Mouse (Mus musculus) fat pad, adult 2 months (tissue): ENCODE data around the gene Ccdc12.

Experiments
- DNase-seq: peaks from one replicate; pipeline ENCODE4 v3.0.0-alpha.2; 2011; ENCODE audit warnings: low read depth, low spot score; ENCODE audit errors: extremely low read depth

The Ccdc12 gene

DNA sequence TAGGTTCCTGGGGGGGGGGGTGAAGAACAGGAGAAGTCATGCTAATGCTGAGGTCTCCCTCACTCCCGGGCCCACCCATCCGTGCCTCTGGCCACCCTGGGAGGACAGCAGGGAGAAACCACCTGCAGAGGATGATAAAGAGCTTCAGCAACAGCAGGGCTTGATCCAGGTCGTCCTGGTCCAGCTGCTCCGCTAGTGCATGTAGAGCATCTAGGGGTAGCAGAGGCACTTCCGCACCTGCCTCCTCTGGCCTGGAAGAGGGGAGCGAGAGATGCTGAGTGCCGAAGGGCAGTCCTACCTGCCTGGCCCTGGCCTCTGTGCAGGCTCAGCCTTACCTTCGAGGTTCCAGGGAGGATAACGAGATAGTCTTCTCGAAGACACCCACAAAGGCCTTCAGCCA is 12.0 kb upstream of the Ccdc12 start:
- DNase-seq = no peak

DNA sequence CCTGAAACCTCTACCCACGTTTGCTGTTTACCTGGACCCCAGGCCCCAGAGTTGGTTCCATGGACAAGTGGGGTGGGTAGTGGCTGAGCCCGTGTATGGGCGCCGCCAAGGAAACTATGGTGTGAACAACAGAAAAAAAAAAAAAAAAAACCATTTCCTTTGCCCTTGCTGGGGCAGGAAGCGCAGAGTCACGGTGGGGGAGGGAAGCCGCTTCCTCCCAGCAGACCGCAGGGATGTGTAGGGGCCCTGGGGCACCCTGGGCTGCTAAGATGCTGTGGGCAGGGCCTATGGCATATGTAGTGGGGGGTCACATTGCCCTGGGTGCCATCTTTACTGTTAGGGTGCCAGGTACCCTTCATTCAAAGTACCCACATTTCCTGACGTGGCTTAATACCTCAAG is 11.1 kb upstream of the Ccdc12 start:
- no peak for DNase-seq

DNA sequence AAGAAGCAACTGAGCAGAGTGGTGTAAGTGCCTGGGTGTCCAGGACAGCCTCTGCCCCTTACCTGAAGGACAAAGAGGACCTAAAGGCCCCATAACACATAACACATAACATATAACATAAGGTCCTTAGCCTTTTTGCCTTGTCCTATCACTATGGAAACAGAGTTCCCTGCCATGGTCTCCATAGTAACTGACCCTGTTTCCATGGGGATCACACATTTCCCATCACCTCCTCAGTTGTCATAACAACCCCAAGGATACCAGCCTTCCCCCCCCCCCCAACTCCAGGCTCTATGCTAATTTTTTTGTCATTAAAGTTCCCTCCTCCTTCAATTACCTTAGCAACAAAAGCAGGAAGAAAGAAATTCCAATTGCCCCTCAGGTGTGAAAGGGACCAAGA is 6.5 kb upstream of the Ccdc12 start:
- DNase-seq = no peak

DNA sequence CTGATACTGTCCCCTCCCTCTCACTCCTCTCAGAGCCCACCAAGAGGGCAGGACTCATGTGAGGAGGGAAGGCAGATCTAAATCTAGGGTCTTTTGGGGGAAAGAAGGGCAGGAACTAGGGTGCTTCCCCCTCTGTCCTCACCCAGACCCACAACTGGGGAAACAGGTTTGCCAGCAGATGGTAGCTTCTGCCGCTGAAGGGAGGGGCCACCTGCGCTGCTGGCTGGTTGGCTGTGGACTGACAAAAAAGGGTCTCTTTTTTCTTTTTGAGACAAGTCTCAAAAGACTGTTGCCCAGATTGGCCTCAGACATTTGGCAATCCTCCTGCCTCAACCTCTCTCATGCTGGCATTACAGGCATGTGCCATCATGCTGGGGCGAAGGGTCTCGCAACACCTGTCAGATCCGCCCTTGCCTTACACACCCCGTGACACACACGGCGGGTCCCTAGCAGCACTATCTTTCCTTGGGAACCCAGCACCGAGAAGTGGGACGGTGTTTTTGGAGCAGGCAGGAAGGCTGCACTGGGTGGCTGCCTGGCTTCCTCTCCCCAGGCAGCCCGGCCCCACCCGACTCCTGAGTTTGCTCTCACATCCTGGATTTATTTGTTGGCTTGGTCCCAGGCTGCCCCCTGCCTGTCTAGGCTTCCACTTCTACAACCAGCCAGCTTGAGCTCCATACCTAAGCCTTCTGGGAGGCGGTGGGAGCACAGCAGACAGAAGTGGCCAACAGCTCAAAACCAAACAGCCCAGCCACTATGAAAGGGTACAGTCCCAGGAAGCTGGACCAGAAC is 4.2 kb upstream of the Ccdc12 start:
- DNase-seq = no peak

DNA sequence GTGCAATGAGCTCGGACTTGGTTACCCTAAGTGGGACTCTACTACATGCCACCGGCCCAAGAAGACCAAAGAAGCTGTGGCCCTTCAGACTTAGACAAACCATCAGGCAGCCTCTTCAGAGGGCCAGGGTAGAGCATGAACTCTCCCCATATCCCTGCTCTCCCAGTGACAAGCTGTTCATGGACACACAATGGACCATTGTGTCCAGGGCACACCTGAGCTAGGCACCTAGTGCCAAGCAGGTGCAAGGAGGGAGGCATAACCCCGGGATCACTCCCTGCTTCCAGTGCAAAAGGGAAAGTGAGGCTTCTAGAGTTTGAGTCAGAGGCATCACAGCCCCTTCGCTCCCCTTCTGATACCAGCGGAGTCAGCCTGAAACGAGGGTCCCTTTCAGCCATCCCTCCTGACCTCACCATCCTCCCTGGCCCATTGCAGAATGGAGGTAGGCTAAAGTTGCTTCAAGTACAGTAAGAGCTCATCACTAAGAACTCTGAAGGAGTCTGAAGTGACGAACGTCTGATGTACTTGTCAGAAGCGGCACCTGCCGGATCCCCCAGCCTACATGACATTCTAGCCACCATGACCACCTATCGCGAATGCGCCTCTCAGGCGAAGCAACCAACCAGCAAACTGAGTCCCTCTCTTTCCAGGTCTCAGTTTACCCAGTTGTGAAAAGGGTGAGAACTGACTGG is 3.2 kb upstream of the Ccdc12 start:
- no peak for DNase-seq

DNA sequence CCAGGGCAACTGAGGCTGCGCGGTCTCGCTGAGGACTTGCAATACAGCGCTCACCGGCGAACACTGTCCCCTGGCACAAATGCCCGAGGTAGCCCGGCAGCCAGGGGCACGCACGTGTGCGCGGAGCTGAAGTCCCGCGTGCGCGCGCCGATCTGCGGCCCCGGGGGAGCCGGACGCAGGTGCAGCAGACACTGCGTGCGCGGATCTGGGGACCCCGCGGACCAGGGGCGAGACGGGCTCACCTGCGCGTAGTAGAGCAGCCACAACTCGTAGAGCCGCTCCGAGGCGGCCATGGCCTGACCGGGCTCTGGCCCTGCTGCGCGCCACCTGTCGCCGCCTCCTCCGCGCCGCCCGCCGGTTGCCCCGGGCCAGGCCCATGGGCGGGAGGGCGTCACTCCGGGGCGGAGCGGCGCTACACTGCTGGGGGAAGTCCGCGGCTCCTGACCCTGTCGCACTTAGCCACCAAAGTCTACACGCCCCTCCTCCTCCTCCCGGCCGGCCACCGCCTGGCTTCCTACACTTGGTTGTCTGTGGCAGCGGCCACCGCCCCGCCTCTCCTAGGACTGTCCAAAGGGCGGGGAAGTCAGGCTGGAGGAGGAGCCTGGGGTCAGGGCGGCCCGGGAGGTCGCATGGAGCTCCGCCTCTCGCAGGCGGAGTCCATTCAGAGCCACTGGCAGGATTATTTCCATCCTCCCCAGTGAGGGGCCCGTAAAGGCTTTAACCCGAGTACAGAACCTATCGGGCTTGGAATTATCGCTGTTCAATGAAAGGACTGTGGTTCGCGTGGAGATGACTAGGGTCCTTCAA is 2.4 kb upstream of the Ccdc12 start, which contains the start of gene Nbeal2:
TSS of gene Nbeal2 (minus strand) at position 507 of the 807 bp plus-strand sequence.
- DNase-seq = no peak

DNA sequence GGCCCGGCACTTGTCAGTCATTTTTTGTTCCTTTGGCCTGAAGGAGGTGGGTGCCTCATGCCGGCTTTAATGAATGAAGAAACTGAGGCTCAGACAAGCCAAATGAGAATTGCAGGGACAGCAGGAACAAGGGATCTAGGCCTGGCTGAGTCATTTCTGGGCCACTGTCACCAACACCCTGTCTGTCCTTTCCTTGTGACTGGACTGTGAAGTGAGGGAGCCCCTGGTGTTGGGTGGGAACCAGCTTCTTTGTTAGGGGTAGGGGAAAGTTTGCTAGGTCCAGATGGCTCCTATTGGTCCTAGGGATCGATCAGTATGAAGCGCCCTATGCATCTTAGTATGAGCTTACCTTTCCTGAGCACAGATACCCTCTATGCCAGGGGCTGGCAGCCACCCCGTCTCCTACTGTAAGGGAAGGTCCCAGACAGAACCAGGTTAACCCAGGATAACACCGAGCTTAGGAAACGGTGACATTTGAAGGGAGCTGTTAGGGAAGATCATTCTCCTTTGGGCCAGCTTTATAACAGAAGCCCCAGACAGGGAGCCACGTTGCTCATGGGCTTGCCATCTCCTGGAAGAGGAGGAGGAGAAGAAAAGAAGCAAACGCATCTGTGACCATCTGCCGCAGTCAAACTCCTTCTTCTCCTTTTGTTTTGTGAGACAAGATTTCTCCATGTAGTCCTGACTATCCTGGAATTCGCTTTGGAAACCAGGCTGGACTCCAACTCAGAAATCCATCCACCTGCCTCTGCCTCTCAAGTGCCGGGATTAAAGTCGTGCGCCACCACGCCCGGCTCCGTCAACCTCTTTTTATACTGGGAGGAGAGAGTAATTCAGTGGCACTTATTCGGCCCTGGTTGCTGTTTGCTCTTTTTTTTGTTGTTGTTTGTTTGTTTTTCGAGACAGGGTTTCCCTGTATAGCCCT is 1.3 kb upstream of the Ccdc12 start:
- no peak for DNase-seq

DNA sequence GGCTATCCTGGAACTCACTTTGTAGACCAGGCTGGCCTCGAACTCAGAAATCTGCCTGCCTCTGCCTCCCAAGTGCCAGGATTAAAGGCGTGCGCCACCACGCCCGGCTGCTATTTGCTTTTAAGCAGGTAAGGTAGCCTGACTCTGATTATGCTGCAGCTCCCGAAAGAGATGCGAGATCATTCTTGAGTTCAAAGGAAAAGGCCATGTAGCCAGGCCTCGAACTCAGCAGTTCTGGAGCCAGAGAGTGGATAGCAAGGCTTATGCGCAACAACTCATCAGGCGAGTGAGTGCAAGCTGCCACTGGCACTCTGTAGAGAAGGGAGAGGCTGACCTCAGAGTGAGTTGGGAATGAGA is 674 bp upstream of the Ccdc12 start:
- DNase-seq = no peak

DNA sequence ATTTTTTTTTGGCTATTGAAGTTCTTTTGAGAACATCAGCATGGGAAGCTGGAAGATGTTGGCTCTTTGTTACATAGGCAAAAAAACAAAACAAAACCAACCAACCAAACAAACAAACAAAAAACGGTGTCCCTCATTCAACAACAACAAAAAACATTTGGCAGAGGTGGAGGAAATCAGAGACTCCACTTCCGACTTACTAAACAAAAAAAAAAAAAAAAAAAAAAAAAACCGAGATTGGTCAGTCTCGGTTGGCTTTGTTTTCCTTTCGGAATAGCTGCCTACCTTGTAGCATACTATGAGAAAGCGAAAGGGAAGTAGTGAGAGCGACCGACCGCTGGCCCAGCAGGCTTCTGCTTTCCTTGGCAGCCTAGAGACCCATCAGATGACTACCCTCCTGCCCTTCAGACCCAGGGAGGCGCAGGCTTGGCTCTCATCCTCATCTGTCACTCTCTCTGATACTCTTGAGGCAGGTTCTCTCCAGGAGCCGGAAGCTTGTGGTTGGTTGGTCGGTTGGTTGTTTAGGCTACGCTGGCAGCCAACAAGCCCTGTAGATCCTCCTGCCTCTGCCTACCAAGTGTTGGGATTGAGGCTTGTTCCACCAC is 1.3 kb downstream of the Ccdc12 start:
- DNase-seq = no peak

DNA sequence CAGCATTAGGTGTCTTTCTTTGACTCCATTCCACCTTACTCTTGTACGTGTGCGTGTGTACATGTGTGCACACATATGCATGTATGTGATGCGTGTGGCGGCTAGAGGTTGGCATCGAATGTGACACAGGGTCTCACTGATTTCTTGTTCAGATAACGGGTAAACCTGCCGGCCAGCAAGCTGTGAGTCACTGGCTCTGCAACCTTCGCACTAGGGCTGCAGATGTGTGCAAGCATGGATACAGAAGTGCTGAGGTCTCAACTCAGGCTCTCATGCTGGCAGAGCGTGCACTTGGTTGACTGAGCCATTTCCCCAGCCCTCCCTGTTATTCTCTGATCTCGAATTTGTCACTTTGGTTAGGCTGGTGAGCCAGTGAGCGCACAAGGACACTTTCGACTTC is 3.2 kb downstream of the Ccdc12 start:
- DNase-seq = no peak

DNA sequence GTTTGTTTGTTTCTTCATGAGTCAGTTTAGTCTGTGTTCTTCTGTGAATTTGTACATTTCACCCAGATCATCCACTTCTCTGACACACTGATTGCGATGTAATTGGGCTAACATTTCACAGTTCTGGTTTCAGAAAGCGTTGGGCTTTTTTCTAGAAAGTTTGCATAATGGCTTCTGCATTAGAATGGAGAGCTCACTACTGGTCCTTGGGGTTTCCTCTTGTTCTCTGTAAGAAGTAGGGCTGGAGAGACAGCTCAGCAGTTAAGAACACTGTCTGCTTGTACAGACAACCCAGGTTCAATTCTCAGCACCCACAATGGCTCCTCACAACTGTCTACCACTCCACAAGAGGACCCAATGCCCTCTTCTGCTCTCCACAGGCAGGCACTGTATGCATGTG is 3.9 kb downstream of the Ccdc12 start:
- DNase-seq = no peak

DNA sequence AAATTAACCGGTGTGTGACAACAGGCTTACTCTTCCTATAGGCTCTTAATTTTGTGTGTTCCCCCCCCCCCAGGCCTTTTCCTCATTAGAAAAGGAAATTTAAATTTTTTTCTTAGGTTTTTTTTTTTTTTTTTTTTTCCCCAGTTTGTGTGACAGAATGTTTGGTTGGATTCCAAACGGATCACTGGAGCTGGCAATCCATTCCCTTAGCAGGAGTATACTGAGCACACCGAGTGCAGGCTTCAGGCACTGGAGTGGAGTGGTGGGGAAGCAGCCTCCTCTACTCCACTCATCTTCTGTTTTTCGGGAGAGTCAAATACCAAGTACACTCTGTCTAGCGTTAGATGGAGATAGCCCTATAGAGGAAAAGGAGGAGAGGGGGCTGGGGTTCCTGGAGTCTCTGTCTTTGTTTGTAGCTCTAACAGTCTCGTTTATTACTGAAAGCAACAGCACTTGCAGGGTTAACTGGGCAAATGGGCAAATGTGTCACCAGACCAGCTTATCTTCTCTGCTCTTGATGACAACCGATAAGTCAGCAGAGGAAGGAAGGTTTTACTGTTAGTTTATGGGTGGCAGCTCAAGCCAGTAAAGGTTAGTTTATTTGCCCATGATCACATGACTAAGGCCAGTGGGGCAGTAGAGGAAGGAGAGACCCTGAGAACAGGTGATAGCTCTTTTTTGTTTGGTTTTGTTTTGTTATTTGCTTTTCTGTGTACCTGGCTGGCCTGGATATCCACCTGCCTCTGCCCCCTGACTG is 4.7 kb downstream of the Ccdc12 start:
- DNase-seq = no peak

DNA sequence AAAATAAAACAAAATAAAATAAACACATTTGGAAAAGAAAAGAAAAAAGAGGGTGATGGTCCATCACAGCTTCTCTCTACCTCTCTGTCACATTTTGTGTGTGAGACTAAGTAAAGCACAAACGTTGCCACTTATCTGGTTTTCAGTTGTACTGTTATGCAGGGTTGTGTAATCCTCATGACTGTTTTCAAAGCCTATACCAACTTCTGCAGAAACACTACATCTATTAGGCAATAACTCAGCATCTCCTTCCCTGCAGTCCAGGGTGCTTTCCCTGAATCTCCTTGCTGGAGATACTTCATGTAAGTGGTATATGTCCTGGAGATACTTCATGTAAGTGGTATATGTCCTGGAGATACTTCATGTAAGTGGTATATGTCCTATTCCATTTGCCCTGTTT is 6.5 kb downstream of the Ccdc12 start:
- DNase-seq = no peak

DNA sequence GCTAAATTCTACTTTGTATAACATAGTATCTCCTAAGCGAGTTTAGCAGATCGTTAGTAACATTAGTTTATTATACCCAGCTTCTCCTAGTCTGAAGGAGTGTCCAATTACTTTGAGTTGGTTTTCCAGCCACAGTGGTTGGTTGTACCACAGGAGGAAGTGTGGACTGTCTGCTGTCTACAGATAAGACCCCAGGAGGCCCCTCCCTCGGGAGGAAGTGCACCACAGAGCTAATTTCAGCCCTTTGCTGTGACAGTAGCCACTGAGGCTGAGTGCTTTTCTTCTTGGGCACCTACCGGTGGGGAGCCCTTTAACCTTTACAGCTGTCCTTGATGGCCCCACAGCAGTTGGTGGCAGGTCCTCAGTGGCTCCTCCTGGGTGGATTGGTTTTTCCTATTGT is 9.6 kb downstream of the Ccdc12 start:
- DNase-seq = no peak

DNA sequence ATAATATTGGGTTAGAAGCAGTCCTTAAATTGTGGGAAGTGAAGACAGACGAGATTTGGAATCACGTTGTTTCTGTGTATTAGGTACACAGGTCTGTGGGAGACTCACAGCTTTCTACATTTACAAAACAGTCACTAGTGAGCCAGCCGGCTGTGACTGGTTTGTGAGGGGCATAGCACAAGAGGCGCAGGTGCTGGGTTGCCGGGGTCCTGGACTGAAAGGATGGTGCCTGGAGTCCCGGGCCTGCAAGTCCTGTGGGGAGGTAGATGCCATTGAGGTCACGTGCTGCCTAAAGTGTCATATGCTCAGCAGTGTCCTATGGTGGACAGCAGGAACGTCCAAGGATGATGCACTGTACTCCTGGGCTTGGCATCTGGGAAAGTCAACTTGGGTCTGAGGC is 10.1 kb downstream of the Ccdc12 start:
- no peak for DNase-seq

DNA sequence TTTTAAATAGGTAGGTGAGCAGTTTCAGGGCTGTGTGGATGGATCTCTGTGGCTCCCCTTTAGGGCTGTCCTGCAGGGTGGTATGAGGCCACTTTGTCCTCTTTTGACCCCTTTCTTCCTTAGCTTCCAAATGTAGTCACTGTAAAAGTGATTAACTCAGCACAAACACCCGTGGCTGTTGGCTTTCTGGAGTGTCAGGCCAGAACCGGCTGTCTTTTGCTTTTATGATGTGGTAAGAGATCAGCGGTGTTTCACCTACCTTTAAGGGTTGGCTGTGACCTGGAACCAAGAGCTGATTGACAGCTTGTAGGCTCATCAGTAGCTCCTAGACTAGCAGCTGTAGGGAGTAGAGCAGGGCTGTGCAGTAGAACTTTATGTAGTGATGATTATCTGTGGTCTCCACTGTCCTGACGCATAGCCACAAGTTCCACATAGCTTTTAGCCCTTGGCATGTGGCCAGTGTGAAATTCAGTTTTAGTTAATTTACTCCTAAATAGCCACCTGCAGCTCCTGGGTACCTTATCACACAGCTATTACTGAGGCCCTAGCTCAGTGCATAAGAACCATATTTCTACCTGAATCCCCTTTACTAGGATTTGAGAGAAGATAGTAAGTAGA is 11.0 kb downstream of the Ccdc12 start:
- no peak for DNase-seq

DNA sequence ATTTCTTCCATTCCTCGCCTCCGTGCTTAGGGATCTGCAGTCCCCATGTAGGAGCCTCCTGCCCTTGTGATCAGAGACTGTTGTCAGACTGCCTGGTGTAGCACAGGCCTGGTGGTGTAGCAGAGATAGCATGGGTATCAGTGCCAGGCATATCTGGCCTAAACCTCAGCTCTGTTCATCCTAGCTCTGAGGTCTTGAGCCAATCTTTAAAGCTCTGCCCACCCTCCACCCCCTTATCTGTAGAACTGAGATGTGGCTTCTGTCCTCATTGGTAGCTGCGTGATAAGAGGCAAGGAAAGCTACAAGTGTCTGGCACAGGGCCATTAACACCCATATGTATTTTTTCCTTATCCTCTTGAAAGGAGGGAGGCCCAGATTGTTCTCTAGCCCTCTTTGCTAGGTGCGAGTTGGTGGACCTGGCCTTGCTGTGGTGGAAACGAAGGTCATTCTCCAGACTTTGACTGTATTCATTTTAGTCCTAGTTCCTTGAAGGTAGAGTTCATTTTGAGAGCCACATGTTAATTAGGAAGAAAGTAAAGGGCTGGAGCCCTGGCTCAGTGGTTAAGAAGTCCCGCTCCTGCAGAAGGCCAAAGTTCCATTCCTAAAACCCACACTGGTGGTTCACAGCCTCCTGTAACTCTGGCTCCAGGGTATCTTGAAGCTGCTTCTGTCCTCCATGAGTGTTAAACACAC is 12.4 kb downstream of the Ccdc12 start:
- no peak for DNase-seq

DNA sequence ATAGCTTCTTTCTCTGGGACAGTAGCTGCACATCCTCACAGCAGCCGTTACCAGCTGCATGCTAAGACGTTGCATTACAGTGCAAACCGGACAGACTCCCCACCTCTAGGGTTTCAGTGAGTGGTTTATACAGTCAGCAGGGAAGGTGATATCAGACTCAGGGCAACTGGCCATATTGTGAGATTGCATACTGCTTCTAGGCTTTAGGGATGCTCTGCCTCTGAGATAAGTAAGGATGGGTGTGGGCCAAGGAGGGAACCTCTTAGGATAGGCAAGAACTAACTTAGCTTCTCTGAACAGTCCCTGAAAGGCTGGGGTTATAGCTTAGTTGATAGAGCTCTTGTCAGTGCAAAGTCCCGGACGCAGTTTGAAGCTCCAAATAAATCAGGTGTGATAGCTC is 13.5 kb downstream of the Ccdc12 start:
- DNase-seq = no peak
